Mouse (Mus musculus) lung, adult 2 months (tissue): ENCODE results near the gene Slamf6.

Experiments used
- CTCF ChIP-seq: fragments of 200-500 bp; IDR thresholded peaks from 2 replicates; pipeline ENCODE4 v1.5.1; 2011; ENCODE audit warnings: mild to moderate bottlenecking, low read length, control low read depth; ENCODE audit not compliant: insufficient read depth
- POLR2A ChIP-seq: fragments of 200-500 bp; IDR thresholded peaks from 2 replicates; pipeline ENCODE4 v1.6.1; 2011; ENCODE audit warnings: low read depth, mild to moderate bottlenecking, control low read depth, low read length, borderline replicate concordance; ENCODE audit errors: extremely low read depth

DNA sequence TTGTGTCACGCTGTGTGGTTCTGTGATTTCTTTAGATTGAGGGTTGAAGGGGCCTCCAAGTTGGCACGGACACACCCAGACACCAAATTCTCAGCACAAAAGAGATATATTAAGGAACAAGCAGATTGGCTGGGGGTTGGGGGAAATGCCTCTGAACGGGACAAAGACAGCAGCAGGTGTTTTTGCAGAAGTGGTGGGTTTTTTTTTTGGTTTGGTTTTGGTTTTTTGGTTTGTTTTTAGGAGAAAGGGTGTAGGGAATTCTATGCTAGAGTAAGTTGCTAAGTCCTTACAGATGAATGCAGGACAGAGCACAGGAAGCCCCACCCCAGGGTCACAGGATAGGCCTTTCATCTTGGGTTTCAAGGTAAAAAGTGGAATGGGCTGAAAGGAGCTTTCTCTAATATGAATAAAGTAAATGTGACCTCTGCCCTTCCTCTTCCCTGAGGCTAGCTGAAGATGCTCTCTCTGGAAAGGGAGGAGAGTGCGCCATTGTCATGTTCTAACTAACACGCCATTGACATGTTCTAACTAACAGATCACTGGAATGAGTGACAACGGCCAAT lies 31.7 kb downstream of the Slamf6 start:
- TF ChIP-seq CTCF: no peak
- TF ChIP-seq POLR2A: no peak
